Mouse (Mus musculus) left cerebral cortex, adult 11 months (tissue): ENCODE data around the gene Spen.

Experiments
- DNase-seq: peaks from one replicate; pipeline ENCODE4 v3.0.0; 2022; ENCODE audit warnings: low spot score

The Spen gene

DNA sequence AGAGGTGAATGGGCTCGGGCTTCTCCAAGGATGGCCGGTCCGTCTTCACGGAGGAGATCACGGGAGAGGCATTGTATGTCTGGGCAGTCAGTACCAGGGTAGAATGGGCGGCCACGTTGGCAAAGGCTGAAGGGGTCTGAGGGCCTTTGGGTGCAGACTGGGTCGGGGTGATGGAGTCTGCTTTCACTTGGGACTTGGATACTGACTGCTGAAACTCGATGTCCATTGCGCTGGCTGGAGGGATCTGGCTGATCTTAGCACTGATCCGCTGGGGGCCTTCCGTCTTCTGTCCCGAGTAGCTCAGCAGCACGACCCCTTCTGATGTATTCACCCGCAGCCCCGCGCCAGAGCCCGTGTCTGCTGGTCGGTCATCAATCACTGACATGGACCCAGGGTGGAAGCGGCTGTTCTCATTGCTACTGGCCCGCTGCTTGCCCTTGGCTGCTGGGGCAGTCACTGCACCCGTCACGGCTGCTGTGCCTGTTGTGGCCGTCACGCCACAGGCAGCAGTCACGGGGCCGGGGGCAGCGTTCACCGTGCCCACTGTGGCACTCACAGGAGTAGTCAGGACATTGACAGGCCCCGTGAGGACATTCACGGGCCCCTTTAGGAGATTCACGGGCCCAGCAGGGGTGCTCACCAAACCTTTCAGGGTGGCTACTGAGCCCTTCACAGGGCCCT lies 65.6 kb downstream of the Spen start:
- no peak for DNase-seq

DNA sequence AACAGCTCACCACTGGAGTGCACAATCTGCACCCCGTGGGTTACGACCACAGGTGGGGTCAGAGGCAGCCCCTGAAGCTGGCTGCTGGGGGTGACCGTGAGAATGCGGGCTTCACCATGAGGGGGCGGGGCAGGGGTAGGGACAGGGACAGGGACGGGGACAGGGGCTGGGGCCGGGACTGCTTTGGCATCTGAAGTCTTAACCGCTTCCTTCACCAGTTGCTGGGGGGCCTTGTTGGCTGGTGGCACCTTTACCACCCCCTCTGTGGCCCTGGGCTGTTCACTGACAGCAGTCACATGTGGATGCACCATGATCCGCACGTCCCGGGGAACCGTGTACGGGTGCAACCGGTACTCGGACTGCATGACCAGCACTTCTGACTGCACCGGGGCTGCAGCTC lies 66.9 kb downstream of the Spen start:
- DNase-seq = no peak

DNA sequence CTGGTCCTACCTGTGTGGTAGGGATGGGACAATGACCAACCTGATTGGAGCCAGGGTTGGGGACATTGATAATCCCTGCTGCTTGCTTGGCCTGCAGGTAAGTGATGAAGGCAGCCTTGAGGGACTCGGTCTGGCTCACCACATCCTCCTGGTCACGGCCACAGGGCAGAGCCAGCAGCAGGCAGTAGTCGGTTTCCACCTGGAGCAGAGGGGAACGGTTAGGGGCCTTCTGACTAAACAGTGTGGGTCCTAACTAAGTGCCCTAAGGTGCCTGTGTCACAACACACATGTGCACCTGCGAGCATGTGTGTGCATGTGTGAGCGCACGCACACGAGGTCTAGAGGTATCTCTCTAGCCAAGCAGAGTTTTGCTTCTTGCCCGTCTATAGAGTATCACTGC lies 69.1 kb downstream of the Spen start:
- DNase-seq = no peak

DNA sequence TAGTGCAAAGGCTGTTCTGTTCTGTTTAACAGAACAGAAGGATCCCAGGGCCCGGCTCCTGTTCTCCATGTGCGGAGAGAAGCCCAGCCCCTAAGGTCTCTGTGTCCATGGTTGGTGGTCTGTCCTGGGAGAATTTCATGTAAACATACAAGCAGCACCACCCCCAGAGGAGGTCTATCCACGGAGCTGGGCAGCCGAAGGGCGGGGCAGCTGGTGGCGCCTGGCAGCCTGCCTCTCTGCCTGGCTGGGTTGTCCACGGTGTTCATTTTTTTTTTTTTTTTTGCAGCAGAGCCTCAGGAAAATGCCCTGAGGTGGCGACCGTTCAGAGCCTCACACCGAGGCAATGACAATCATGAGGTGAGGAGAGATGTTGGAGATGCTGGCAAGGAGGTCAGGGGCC lies 69.8 kb downstream of the Spen start:
- DNase-seq = no peak

DNA sequence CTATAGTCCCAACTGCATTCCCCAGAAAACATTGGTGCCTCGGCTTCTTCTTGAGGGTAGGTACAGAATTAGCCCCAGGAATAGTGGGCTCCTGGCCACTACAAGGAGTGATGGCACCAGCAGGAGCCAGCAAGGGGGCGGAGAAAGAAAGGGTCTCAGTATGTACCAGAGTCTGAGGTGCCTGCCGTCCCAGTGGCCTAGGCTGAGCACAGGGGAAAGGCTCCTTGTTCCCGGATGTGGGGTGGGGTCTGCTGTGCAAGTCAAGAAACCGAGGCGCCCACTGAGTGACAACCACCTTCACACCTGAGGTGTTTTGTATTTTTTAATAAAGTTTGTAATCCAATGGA lies 70.8 kb downstream of the Spen start:
- no peak for DNase-seq

DNA sequence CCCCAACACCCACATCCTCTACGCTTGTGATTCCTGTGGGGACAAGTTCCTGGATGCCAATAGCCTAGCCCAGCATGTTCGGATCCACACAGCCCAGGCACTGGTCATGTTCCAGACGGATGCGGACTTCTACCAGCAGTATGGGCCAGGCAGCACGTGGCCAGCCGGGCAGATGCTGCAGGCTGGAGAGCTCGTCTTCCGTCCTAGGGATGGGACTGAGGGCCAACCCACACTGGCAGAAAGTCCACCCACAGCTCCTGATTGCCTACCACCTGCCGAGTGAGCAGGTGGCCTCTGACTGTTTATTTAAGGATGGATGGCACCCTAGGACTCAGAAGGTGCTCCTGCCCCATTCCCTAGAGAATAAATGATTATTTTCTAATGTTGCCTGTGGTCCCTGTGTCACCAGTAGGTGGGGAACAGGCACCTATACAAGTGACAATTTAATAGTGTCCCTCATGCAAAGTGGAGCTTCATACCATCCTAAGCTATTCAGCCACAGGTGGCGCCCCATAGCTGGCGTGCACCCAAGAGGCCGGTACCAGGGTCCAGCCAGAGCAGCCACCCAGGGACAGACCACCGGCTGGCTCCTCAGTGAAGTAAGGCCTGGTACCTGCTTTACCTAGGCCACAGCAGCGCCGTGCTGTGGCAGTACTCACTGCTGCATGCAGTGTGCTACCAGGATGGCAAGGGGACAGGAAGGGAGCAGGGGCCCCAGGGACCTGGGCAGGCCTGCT lies 71.4 kb downstream of the Spen start:
- DNase-seq = no peak

DNA sequence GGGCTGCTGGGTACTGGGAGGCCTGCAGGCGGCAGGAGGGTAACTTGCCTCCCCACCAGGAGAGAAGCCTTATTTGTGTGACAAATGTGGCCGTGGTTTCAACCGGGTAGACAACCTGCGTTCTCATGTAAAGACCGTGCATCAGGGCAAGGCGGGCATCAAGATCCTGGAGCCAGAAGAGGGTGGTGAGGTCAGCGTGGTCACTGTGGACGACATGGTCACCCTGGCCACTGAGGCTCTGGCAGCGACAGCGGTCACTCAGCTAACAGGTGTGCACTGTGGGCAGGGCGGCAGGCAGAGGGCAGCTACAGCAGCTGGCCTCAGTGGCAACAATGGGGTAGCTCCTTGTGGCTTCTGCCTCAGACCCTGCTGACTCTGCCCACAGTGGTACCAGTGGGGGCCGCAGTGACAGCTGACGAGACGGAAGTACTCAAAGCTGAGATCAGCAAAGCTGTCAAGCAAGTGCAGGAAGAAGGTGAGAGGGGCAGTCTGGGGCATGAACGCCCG lies 72.1 kb downstream of the Spen start:
- no peak for DNase-seq

DNA sequence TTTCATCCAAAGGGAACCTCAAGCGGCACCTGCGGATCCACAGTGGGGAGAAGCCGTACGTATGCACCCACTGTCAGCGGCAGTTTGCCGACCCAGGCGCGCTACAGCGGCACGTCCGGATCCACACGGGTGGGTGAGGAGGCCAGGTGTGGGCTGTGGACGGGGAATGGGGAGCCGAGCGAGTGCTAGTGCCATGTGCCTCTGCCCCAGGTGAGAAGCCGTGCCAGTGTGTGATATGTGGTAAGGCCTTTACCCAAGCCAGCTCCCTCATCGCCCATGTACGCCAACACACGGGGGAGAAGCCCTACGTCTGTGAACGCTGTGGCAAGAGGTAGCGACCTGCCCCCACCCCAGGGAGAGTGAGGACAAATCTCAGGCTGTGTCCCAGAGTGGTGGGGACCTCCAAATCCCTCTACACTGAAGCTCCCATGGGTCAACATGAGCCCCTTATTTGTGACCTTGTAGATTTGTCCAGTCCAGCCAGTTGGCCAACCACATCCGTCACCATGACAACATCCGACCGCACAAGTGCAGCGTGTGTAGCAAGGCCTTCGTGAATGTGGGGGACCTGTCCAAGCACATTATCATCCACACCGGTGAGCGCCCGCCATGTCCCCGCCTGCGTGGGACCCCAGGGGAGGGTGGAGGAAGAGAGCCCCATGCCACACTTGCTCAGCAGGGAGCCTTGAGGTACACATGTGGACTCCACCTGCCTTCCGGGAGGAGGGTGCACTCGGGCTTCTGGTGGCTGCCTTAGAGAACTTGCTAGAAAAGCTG lies 72.7 kb downstream of the Spen start:
- no peak for DNase-seq

DNA sequence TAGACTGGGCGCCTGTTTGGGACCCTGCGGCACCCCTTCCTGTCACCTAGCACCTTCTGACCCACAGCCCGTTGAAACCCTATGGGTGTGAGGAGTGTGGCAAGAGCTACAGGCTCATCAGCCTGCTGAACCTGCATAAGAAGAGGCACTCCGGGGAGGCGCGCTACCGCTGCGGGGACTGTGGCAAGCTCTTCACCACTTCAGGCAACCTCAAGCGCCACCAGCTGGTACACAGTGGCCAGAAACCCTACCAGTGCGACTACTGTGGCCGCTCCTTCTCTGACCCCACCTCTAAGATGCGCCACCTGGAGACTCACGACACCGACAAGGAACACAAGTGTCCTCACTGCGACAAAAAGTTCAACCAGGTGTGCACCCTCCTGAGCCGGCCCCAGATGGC lies 73.7 kb downstream of the Spen start:
- no peak for DNase-seq

DNA sequence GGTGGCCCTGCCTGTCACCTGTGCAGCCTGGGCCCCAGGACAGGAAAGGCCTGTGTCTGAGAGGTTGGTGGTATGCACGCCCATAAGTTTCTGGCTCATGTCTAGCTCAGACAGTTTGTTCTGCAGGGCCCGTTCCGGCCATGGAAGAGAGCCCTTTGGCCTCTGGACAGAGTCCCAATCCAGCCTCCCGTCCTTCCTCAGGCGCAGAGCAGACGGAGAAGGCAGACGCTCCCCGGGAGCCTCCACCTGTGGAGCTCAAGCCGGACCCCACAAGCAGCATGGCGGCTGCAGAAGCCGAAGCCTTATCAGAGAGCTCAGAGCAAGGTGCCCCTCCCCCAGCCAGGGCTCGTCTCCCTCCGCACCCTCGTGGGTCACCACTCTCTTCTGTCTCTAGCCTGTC lies 74.9 kb downstream of the Spen start:
- DNase-seq = no peak

DNA sequence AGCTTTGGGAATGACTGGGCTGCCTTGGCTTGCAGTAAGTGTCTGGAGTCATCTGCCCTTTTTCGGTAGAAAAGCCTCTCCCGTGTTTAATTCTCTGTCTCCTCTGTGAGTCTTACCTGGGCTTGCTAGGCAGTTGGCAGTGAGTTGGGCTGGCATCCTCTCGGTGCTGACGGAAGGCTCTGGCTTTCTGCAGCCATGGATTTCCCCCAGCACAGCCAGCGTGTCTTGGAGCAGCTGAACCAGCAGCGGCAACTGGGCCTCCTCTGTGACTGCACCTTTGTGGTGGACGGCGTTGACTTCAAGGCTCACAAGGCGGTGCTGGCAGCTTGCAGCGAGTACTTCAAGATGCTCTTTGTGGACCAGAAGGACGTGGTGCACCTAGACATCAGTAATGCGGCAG lies 76.8 kb downstream of the Spen start:
- DNase-seq = no peak

DNA sequence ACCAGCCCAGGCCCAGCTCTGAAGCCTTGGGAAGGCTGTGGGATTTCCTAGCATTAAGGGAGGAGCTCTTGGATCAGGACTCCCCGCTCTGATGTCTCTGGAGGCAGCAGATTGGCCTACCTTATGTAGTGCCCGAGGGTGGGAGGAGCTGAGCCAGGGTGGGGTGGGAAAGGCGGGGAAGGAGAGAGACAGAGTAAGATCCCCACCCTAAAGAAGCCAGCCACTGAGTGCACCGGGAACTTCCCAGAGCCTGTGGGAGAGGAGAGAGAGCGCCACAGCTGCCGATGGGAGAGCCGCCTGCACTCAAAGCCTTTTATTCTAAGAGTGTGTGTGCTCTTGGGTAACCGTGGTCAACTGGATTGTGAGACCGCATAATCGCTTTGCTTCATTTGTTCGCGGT lies 77.3 kb downstream of the Spen start:
- DNase-seq = no peak

DNA sequence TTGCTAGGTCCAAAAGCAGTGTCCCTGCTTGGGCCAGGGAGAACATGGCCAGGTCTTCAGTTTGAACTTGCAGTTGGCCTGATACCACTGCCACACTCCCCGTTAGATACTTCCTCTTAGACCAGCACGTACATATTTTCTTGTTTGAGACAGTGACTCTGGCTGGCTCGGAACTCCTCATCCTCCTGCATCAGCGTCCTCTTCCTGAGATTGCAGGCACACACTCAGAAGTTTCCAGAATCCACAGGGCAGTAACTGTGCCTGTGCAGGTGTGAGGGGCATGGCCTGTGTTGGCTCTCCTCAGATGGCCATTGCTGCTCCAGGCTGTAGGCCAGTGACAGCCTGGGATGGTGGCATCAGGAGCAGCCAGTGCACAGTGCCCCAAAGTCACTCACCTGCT lies 77.9 kb downstream of the Spen start:
- DNase-seq = no peak

DNA sequence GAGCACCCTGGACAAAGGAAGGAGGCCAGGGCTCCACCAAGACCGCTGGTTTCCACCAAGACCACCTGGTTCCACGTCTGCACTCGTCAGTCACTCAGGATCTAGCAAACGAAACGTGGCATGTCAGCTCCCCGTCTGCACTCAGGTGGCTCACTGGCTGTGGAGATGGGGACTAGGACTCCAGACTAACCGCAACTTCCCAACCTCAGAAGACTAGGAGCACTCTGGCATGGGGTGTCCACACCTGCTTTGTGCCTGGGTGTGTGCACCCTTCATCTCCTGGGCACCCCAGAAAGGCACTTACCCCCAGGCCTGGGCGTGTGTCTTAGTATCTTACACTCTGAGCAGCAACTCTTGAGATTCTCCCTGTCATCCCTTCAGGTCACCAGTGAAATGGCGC lies 78.6 kb downstream of the Spen start:
- no peak for DNase-seq

DNA sequence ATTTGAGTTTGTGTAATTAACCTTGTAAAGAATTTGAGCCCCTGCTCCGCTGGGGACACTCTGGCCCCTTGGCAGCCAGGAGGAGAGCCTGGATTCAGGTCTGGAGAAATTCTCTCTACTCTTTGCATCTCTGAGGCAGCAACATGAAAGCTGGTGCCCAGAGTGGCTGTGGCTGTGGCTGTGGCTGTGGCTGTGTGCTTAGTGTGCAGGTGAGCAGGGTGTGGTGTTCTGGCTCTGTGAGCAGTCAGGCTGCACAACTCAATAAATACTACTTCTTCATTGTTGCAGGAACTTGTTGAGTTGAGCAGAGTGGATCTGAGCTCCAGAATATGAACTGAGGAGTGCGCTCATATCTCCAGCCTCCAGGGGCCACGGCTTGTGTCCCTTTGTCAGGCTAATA lies 79.5 kb downstream of the Spen start:
- no peak for DNase-seq

DNA sequence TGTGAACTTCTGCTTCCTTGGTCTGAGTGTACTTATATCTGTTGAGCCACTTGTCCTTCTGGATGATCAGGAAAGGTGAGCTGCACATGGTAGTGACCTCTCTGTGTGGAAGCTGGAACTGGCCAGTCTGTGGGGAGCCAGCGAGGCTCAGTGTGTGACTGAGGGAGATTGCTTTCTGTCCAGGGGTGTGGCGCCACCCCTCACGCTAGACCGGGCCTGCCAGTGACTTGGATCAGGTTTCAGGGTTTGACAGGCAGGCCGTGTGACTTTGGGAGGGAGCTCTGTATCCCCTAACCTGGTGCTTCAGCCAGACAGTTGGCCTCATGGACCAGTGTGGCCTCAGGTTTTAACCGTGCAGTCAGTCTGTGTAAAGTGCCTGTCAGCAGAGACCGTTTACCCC lies 80.2 kb downstream of the Spen start:
- DNase-seq = no peak

DNA sequence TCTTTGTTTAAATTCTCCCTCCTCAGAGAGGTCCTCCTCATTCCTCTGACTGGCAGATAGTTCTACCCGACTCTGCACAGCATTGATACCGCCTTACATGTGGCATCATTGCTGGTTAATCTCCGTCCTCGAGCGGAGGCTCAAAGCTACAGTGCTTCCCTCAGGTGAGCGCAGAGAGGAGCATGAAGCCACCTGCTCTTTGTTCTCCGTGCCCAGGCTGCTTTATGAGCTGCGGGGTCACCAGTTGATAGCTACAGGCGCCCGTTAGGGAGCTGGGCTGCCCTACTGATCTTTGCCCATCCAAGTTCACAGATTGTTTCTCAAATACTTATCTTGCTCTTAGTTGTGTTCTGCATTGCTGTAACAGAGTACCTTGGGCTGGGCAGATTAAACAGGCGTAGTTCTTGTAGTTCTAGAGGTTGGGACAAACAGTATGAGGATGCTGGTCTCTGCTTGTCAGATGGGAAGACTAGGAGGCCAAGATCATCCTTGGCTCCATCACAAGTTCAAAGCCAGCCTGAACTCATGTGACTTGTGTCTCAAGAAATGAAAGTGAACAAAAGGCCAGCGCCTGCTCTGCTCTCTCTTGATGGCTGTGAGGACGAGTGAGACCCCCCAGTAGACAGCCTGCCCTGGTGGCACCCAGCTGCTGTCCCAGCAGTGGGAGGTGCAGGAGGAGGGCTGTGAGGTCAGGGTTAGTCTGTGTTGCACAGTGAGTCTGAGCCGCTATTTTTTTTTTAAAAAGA lies 82.0 kb downstream of the Spen start:
- DNase-seq = no peak

DNA sequence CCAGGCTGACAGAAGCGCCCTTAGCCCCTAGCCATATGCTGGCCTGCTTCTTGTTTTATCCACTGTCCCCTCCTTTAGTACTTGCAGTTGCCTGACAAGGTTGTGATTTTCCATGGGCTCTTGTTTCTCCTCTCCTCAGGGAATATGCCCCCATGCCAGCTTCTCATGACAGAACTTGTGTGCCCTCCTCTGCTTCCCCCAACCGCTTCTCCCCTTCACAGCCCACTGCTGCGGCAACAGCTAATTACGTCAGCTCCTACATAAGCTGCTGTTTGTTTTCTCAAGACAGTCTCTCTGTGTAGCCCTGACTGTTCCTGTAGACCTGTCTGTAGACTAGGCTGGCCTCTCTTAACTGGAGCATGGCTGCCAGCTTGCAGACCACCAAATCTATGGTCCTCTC lies 82.9 kb downstream of the Spen start:
- DNase-seq = no peak

DNA sequence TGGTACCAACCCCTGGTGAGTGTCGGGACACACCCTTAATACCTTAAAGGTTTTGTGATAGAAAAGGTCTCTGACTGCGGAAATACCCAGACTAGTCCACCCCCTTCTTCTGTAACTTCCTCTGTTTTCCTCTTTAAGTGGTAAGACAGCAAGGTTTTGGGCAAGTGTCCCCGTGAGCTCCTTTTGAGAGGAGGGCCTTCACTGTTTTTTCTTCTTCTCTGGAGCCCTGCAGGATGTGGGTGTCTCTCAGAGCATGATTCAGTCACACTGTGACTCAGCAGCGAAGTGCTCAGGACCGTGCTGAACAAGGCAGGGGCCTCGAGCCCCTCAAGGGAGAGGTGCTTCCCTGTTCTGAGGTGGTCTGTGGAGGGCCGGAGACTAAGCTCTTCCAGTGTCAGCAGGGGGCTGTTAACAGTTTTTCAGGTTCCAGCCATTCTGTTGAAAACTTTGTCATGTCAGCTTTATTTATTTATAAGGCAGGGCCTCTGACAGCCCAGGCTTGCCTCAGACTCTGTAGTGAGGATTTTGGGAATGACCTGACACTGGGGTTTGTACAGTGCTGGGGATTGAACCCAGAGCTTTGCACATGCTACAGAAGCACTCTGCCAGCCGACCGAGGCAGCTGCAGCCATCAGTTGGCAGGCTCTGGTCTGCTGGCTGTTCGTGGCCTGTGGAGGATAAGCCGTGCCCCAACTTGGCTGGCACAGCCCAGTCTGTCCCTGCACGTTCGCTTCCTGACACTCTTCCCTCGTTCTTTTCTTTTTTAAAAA lies 83.6 kb downstream of the Spen start:
- no peak for DNase-seq

DNA sequence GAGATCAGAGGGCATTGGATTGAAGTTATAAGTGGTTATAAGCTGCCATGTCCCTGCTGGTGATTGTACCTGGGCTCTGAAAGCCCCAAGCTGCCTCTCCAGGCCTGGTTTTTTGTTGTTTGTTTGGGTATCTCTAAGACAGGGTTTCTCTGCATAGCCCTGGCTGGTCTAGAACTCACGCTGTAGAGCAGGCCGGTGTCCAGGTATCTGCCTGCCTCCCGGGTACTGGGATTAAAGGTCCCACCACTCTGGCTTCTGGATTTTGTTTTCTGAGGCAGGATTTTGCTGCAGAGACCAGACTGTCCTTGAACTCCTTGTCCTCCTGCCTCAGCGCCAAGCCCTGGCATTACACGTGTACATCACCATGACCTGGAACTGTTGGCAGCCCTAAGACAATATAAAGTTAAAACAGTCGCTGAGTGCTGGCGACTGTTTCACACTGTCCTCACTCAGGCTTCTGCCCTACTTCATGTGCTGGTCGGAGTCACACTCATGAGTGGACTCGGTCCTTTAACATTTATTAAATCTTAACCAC lies 86.4 kb downstream of the Spen start:
- no peak for DNase-seq

DNA sequence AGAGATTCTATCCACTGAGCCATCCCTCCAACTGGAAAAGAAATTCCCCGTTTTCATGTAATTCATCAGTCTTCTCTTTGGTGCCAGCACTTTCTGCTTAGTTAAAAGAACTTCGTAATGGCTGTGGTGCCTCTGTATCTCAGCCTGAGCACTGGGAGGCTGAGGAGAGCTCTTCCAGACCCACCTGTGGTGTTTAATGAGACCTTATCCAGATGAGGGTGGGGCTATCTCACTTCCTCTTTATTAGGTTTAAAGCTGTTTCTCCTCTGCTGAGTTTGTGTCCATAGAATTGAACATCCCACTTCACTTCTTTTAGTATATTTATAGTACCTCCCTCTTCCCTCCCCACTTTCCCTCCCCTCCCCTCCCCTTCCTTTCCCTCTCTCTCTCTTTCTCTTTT lies 87.1 kb downstream of the Spen start:
- DNase-seq = no peak
